Mouse (Mus musculus) kidney, postnatal 0 days (tissue): ENCODE measurements around the gene Majin. TPM values are rescaled to one million over a fixed set of nuclear protein-coding genes. Genes with fewer than 3 reads are reported as not detected.

Experiments
- ATAC-seq: fragments of 200-750 bp; cut with Nextera tagmentation; replicated peaks from 2 replicates; pipeline ENCODE4 v1.8.0; 2017; ENCODE audit warnings: low read depth, moderate number of reproducible peaks, moderate TSS enrichment, moderate library complexity; ENCODE audit not compliant: low FRiP score
- DNase-seq: peaks from one replicate; pipeline ENCODE4 v3.0.0-alpha.2; 2016; ENCODE audit warnings: low spot score
- H3K27ac ChIP-seq: fragments of 300-500 bp; sonication (generic); 2 replicates; pipeline ENCODE4 v1.5.1; 2014; ENCODE audit warnings: mild to moderate bottlenecking
- H3K27me3 ChIP-seq: fragments of 300-500 bp; sonication (generic); 2 replicates; pipeline ENCODE4 v1.6.1; 2014; ENCODE audit warnings: low read length, mixed read lengths; ENCODE audit not compliant: insufficient read depth
- H3K36me3 ChIP-seq: fragments of 300-500 bp; sonication (generic); 2 replicates; pipeline ENCODE4 v1.6.1; 2014; ENCODE audit warnings: low read length, mixed read lengths; ENCODE audit not compliant: insufficient read depth
- H3K4me1 ChIP-seq: fragments of 300-500 bp; sonication (generic); replicated peaks from 2 replicates; pipeline ENCODE4 v1.6.1; 2014; ENCODE audit warnings: antibody characterized with exemption, low read length, mixed read lengths; ENCODE audit not compliant: insufficient read depth
- H3K4me2 ChIP-seq: fragments of 300-500 bp; sonication (generic); 2 replicates; pipeline ENCODE4 v1.6.1; 2014; ENCODE audit warnings: mild to moderate bottlenecking, low read length, moderate library complexity, mixed read lengths
- H3K4me3 ChIP-seq: fragments of 300-500 bp; sonication (generic); replicated peaks from 2 replicates; pipeline ENCODE4 v1.5.1; 2014; ENCODE audit warnings: low read depth, low read length
- H3K9ac ChIP-seq: fragments of 300-500 bp; sonication (generic); 2 replicates; pipeline ENCODE4 v1.6.1; 2014; ENCODE audit warnings: low read depth, low read length
- H3K9me3 ChIP-seq: fragments of 300-500 bp; sonication (generic); replicated peaks from 2 replicates; pipeline ENCODE4 v1.6.1; 2016; ENCODE audit warnings: low read length, inconsistent platforms, mixed read lengths
- CTCF ChIP-seq: IDR thresholded peaks from 2 replicates; pipeline ENCODE4 v1.5.1; 2016; ENCODE audit warnings: antibody characterized with exemption, low read depth, mild to moderate bottlenecking, moderate library complexity
- WGBS: fragments of 180-500 bp; shearing (Covaris S2); extraction: QIAGEN DNeasy Blood & Tissue Kit; methylation state at CpG from one replicate; pipeline ENCODE4 v1.1.7; 2014; 5-methylcytosine and 5-hydroxymethylcytosine counted together
- polyA plus RNA-seq: library from polyadenylated mRNA; unstranded; fragments of >200 nt; fragmentation: Nextera tagmentation; extraction: Ambion mirVana; gene quantifications from 2 replicates; pipeline ENCODE4 v1.2.1, GENCODE M21; 2015

Gene Majin
- polyA plus RNA-seq, 1 experiment from 2014 or later, result not detected

- H3K4me2 ChIP-seq, result no peak overlapping the region
- TF ChIP-seq CTCF, result peak; percentile 6; the same call in 1 of the 2 replicates
- no peaks in the 10 kb centered on the region for H3K36me3 ChIP-seq
- no peak overlapping the region for H3K4me3 ChIP-seq
- WGBS, result 73% methylated on average over 5 of the region's 5 CpGs
- ATAC-seq, result no peak
- H3K9ac ChIP-seq, result no peak overlapping the region
- H3K9me3 ChIP-seq, result no peaks in the 10 kb centered on the region
- DNase-seq, result no peak
- no peaks in the 10 kb centered on the region for H3K27me3 ChIP-seq
- H3K4me1 ChIP-seq, result peaks cover 6% of the 10 kb centered on the region; the same call in 1 of the 2 replicates
- no peak overlapping the region for H3K27ac ChIP-seq
These were observed 39.3 kb upstream of the Majin start for GRCm38 (mm10) chr19:6144842-6145241.

- Histone ChIP-seq H3K9me3 (no peaks in the 10 kb centered on the region), H3K4me3 (no peak overlapping the region)
These were observed 29.0 kb upstream of the Majin start for GRCm38 (mm10) chr19:6155174-6155573.

GRCm38 (mm10) chr19:6156372-6156771, 27.8 kb upstream of the Majin start:
- no peak overlapping the region for H3K4me3 ChIP-seq
- no peak overlapping the region for H3K4me2 ChIP-seq
- no peaks in the 10 kb centered on the region for H3K36me3 ChIP-seq
- H3K9me3 ChIP-seq, result no peaks in the 10 kb centered on the region
- no peaks in the 10 kb centered on the region for H3K4me1 ChIP-seq
- TF ChIP-seq CTCF, result peak; percentile 44
- 57% methylated on average over 8 of the region's 8 CpGs for WGBS
- DNase-seq, result no peak
- no peak overlapping the region for H3K27ac ChIP-seq
- H3K9ac ChIP-seq, result no peak overlapping the region
- peak; percentile 52; the same call in 1 of the 2 replicates for ATAC-seq
- no peaks in the 10 kb centered on the region for H3K27me3 ChIP-seq

More at GRCm38 (mm10) chr19:6155174-6155573, 29.0 kb upstream of the Majin start:
- no peak for TF ChIP-seq CTCF
- Histone ChIP-seq H3K9ac (no peak overlapping the region), H3K27ac (no peak overlapping the region), H3K27me3 (no peaks in the 10 kb centered on the region), H3K4me1 (no peaks in the 10 kb centered on the region), H3K36me3 (no peaks in the 10 kb centered on the region), H3K4me2 (no peak overlapping the region)
- ATAC-seq, result no peak
- WGBS, result 58% methylated on average over 9 of the region's 9 CpGs
- DNase-seq, result peak; percentile 4

GRCm38 (mm10) chr19:6157220-6157619, 27.0 kb upstream of the Majin start:
- Histone ChIP-seq H3K4me1 (no peaks in the 10 kb centered on the region), H3K4me2 (no peak overlapping the region), H3K9me3 (no peaks in the 10 kb centered on the region), H3K36me3 (no peaks in the 10 kb centered on the region), H3K9ac (no peak overlapping the region), H3K4me3 (no peak overlapping the region), H3K27ac (no peak overlapping the region), H3K27me3 (no peaks in the 10 kb centered on the region)
- ATAC-seq (no peak), DNase-seq (peak; percentile 2)
- 57% methylated on average over 6 of the region's 6 CpGs for WGBS
- no peak for TF ChIP-seq CTCF

GRCm38 (mm10) chr19:6163872-6164547, 20.2 kb upstream of the Majin start:
- H3K4me3 ChIP-seq, result no peak overlapping the region
- H3K36me3 ChIP-seq, result no peaks in the 10 kb centered on the region
- H3K9ac ChIP-seq, result no peak overlapping the region
- 57% methylated on average over 10 of the region's 10 CpGs for WGBS
- peak overlapping the region; percentile 13; the same call in 1 of the 2 replicates for H3K4me2 ChIP-seq
- no peaks in the 10 kb centered on the region for H3K27me3 ChIP-seq
- no peak overlapping the region for H3K27ac ChIP-seq
- DNase-seq (peak; percentile 31), ATAC-seq (no peak)
- no peaks in the 10 kb centered on the region for H3K4me1 ChIP-seq
- TF ChIP-seq CTCF, result no peak
- no peaks in the 10 kb centered on the region for H3K9me3 ChIP-seq

GRCm38 (mm10) chr19:6166750-6167149, 17.4 kb upstream of the Majin start:
- no peaks in the 10 kb centered on the region for H3K36me3 ChIP-seq
- DNase-seq (no peak), ATAC-seq (no peak)
- TF ChIP-seq CTCF, result no peak; the same call in 1 of the 2 replicates
- no peaks in the 10 kb centered on the region for H3K4me1 ChIP-seq
- H3K4me3 ChIP-seq, result no peak overlapping the region
- H3K4me2 ChIP-seq, result no peak overlapping the region
- no peak overlapping the region for H3K27ac ChIP-seq
- H3K9me3 ChIP-seq, result no peaks in the 10 kb centered on the region
- H3K9ac ChIP-seq, result no peak overlapping the region
- no peaks in the 10 kb centered on the region for H3K27me3 ChIP-seq
- WGBS, result 77% methylated on average over 4 of the region's 4 CpGs
